Mouse (Mus musculus): ENCODE measurements around the gene Hsd17b3. TPM values are rescaled to one million over a fixed set of nuclear protein-coding genes. Genes with fewer than 3 reads are reported as not detected.

Hsd17b3 gene
- polyA plus RNA-seq, 1 experiment from 2014 or later = not detected

GRCm38 (mm10) chr13:64092141-64092540, 3.1 kb upstream of the Hsd17b3 start:
- 65% methylated on average over 3 of the region's 3 CpGs for WGBS (ENCODE audit: insufficient replicate concordance)
- Histone ChIP-seq H3K27me3 (ENCODE audit: control insufficient read depth, insufficient read depth, low read depth, low read length) (no peaks in the 10 kb centered on the region), H3K9ac (ENCODE audit: low read depth, low read length) (no peak overlapping the region), H3K36me3 (ENCODE audit: control insufficient read depth, insufficient read depth) (no peaks in the 10 kb centered on the region), H3K27ac (ENCODE audit: low read length) (no peak overlapping the region), H3K9me3 (replicated peaks; ENCODE audit: control insufficient read depth, low read length) (no peaks in the 10 kb centered on the region), H3K4me2 (ENCODE audit: low read depth, low read length) (no peak overlapping the region), H3K4me3 (ENCODE audit: low read depth, low read length) (no peak overlapping the region), H3K4me1 (ENCODE audit: control insufficient read depth, low read depth, low read length) (no peaks in the 10 kb centered on the region)
- ATAC-seq (ENCODE audit: low read depth) = no peak

- Histone ChIP-seq H3K4me3 (ENCODE audit: low read depth, low read length) (no peak overlapping the region), H3K27me3 (ENCODE audit: control insufficient read depth, insufficient read depth, low read depth, low read length) (no peaks in the 10 kb centered on the region), H3K27ac (ENCODE audit: low read length) (no peak overlapping the region), H3K9ac (ENCODE audit: low read depth, low read length) (no peak overlapping the region), H3K36me3 (ENCODE audit: control insufficient read depth, insufficient read depth) (no peaks in the 10 kb centered on the region), H3K9me3 (replicated peaks; ENCODE audit: control insufficient read depth, low read length) (no peaks in the 10 kb centered on the region), H3K4me1 (ENCODE audit: control insufficient read depth, low read depth, low read length) (no peaks in the 10 kb centered on the region), H3K4me2 (ENCODE audit: low read depth, low read length) (no peak overlapping the region)
- no peak for ATAC-seq (ENCODE audit: low read depth)
- WGBS (ENCODE audit: insufficient replicate concordance) = 58% methylated on average over 7 of the region's 7 CpGs
Measured at GRCm38 (mm10) chr13:64091006-64091405, 2.0 kb upstream of the Hsd17b3 start.

DNA sequence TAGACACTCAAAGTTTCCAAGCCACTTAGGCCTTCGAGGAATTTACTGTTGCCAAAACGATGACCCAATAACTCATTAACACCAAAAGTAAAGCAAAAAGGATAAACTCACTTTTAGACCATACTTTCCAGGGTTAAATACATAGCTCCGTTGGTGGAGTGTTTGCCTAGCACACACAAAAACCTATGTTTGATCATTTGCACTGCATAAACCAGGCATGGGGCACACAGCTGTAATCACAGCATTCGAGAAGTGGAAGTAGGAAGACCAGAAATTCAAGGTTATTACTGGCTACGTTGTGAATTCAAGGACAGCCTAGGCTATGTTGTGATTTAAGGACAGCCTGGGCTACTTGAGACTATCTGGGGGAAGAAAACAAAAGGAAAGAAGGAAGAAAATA, 1.2 kb upstream of the Hsd17b3 start:
- H3K27ac ChIP-seq (ENCODE audit: low read length) = no peak overlapping the region
- ATAC-seq (ENCODE audit: low read depth) = no peak

DNA sequence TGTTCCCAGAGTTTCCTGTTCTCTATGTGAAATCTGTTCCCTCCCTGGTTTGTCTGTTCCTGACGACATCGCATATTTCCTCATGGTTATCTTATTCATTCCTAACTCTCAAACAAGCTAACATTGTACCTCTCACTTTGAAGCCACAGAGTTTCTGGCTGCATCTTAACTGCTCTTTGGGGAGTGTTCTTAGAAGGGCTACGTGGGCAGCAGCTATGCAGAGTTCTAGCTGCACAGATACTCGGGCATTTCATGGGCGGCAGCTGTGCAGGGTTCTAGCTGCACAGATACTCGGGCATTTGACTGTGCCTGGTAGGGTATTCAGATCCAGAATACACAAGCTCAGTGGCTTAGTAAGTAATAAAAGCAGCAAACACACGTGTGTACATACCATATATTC, 973 bp downstream of the Hsd17b3 start:
- H3K27me3 ChIP-seq (ENCODE audit: control insufficient read depth, insufficient read depth, low read depth, low read length) = no peaks in the 10 kb centered on the region
- H3K4me1 ChIP-seq (ENCODE audit: control insufficient read depth, low read depth, low read length) = no peaks in the 10 kb centered on the region
- WGBS (ENCODE audit: insufficient replicate concordance) = 49% methylated on average over 7 of the region's 7 CpGs
- no peaks in the 10 kb centered on the region for H3K36me3 ChIP-seq (ENCODE audit: control insufficient read depth, insufficient read depth)
- no peak overlapping the region for H3K4me3 ChIP-seq (ENCODE audit: low read depth, low read length)
- H3K27ac ChIP-seq (ENCODE audit: low read length) = no peak overlapping the region
- H3K4me2 ChIP-seq (ENCODE audit: low read depth, low read length) = no peak overlapping the region
- no peak overlapping the region for H3K9ac ChIP-seq (ENCODE audit: low read depth, low read length)
- H3K9me3 ChIP-seq (replicated peaks; ENCODE audit: control insufficient read depth, low read length) = no peaks in the 10 kb centered on the region
- no peak for ATAC-seq (ENCODE audit: low read depth)

More for the DNA sequence above, 1.2 kb upstream of the Hsd17b3 start:
- Histone ChIP-seq H3K9ac (ENCODE audit: low read depth, low read length) (no peak overlapping the region), H3K4me3 (ENCODE audit: low read depth, low read length) (no peak overlapping the region), H3K27me3 (ENCODE audit: control insufficient read depth, insufficient read depth, low read depth, low read length) (no peaks in the 10 kb centered on the region), H3K4me2 (ENCODE audit: low read depth, low read length) (no peak overlapping the region), H3K36me3 (ENCODE audit: control insufficient read depth, insufficient read depth) (no peaks in the 10 kb centered on the region), H3K9me3 (replicated peaks; ENCODE audit: control insufficient read depth, low read length) (no peaks in the 10 kb centered on the region), H3K4me1 (ENCODE audit: control insufficient read depth, low read depth, low read length) (no peaks in the 10 kb centered on the region)
- whole genome bisulfite sequencing (ENCODE audit: insufficient replicate concordance) = 56% methylated on average over 5 of the region's 5 CpGs

- Histone ChIP-seq H3K4me2 (ENCODE audit: low read depth, low read length) (no peak overlapping the region), H3K4me3 (ENCODE audit: low read depth, low read length) (no peak overlapping the region), H3K36me3 (ENCODE audit: control insufficient read depth, insufficient read depth) (no peaks in the 10 kb centered on the region), H3K4me1 (ENCODE audit: control insufficient read depth, low read depth, low read length) (no peaks in the 10 kb centered on the region), H3K9ac (ENCODE audit: low read depth, low read length) (no peak overlapping the region), H3K27me3 (ENCODE audit: control insufficient read depth, insufficient read depth, low read depth, low read length) (no peaks in the 10 kb centered on the region), H3K9me3 (replicated peaks; ENCODE audit: control insufficient read depth, low read length) (no peaks in the 10 kb centered on the region), H3K27ac (ENCODE audit: low read length) (no peak overlapping the region)
- ATAC-seq (ENCODE audit: low read depth) = no peak
- 70% methylated on average over 5 of the region's 5 CpGs for WGBS (ENCODE audit: insufficient replicate concordance)
Measured at GRCm38 (mm10) chr13:64086036-64086435, 3.0 kb downstream of the Hsd17b3 start.

- 60% methylated on average over 3 of the region's 3 CpGs for WGBS (ENCODE audit: insufficient replicate concordance)
- H3K4me1 ChIP-seq (ENCODE audit: control insufficient read depth, low read depth, low read length) = no peaks in the 10 kb centered on the region
Measured at GRCm38 (mm10) chr13:64083331-64083730, 5.7 kb downstream of the Hsd17b3 start.

DNA sequence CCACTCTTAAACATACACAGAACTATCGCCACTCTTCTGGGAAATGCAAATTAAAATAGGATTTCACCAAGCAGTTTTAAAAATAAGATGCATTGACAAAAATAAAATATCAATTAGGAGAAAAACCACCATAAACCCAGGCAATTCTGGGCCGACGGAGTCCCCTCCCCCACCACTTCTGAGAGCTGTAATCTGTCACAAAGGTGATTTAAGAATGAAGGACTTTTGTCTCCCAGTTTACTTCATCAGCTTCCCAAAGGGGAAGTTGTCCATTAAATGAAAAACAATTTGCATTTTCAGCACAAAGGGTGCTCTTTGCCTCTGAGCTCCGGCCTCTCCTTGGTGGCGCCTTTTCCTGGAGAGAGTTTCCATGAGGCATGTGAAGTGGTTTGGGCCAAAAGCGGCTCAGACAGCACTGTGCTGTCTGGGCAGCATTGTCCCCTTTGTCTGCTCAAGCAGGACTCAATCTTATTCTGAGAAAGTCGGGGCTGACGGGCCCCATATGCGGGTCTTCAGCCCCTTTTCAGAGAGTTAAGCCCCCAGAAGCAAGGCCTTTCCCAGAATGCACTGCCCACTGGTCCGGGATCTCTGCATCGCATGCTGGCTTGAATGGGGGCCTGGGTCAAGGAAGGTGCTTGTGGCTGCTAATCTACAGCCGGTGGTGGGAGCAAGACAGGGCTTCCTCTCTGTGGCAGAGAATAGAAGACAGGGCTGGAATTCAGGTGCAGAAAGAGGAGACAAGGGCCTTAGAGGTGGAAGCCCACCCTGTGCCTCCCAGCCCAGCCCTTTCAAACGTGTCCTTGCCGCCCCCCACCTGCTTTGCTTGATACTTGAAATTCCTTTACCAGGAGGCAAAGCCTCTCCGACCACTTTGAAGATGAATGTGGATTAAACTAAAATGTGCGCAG, 7.8 kb downstream of the Hsd17b3 start:
- H3K27ac ChIP-seq (ENCODE audit: low read length) = no peak overlapping the region
- no peak overlapping the region for H3K9ac ChIP-seq (ENCODE audit: low read depth, low read length)
- H3K4me3 ChIP-seq (ENCODE audit: low read depth, low read length) = no peak overlapping the region
- WGBS (ENCODE audit: insufficient replicate concordance) = 46% methylated on average over 16 of the region's 16 CpGs
- no peak overlapping the region for H3K4me2 ChIP-seq (ENCODE audit: low read depth, low read length)
- no peaks in the 10 kb centered on the region for H3K27me3 ChIP-seq (ENCODE audit: control insufficient read depth, insufficient read depth, low read depth, low read length)
- no peaks in the 10 kb centered on the region for H3K9me3 ChIP-seq (replicated peaks; ENCODE audit: control insufficient read depth, low read length)
- H3K4me1 ChIP-seq (ENCODE audit: control insufficient read depth, low read depth, low read length) = no peaks in the 10 kb centered on the region
- no peak for ATAC-seq (ENCODE audit: low read depth)
- no peaks in the 10 kb centered on the region for H3K36me3 ChIP-seq (ENCODE audit: control insufficient read depth, insufficient read depth)

More at GRCm38 (mm10) chr13:64083331-64083730, 5.7 kb downstream of the Hsd17b3 start:
- Histone ChIP-seq H3K9ac (ENCODE audit: low read depth, low read length) (no peak overlapping the region), H3K4me3 (ENCODE audit: low read depth, low read length) (no peak overlapping the region), H3K36me3 (ENCODE audit: control insufficient read depth, insufficient read depth) (no peaks in the 10 kb centered on the region), H3K27ac (ENCODE audit: low read length) (no peak overlapping the region), H3K4me2 (ENCODE audit: low read depth, low read length) (no peak overlapping the region), H3K27me3 (ENCODE audit: control insufficient read depth, insufficient read depth, low read depth, low read length) (no peaks in the 10 kb centered on the region), H3K9me3 (replicated peaks; ENCODE audit: control insufficient read depth, low read length) (no peaks in the 10 kb centered on the region)
- no peak for ATAC-seq (ENCODE audit: low read depth)

- Histone ChIP-seq H3K27ac (ENCODE audit: low read length) (no peak overlapping the region), H3K4me1 (ENCODE audit: control insufficient read depth, low read depth, low read length) (no peaks in the 10 kb centered on the region), H3K27me3 (ENCODE audit: control insufficient read depth, insufficient read depth, low read depth, low read length) (no peaks in the 10 kb centered on the region), H3K4me2 (ENCODE audit: low read depth, low read length) (no peak overlapping the region), H3K36me3 (ENCODE audit: control insufficient read depth, insufficient read depth) (no peaks in the 10 kb centered on the region), H3K4me3 (ENCODE audit: low read depth, low read length) (no peak overlapping the region), H3K9me3 (replicated peaks; ENCODE audit: control insufficient read depth, low read length) (no peaks in the 10 kb centered on the region), H3K9ac (ENCODE audit: low read depth, low read length) (no peak overlapping the region)
- ATAC-seq (ENCODE audit: low read depth) = no peak
- WGBS (ENCODE audit: insufficient replicate concordance) = 54% methylated on average over 5 of the region's 5 CpGs
Measured at GRCm38 (mm10) chr13:64077591-64077990, 11.4 kb downstream of the Hsd17b3 start.

- WGBS (ENCODE audit: insufficient replicate concordance) = 60% methylated on average over 4 of the region's 4 CpGs
- H3K27me3 ChIP-seq (ENCODE audit: control insufficient read depth, insufficient read depth, low read depth, low read length) = no peaks in the 10 kb centered on the region
- H3K9ac ChIP-seq (ENCODE audit: low read depth, low read length) = no peak overlapping the region
- no peak overlapping the region for H3K27ac ChIP-seq (ENCODE audit: low read length)
- no peak overlapping the region for H3K4me3 ChIP-seq (ENCODE audit: low read depth, low read length)
- no peak overlapping the region for H3K4me2 ChIP-seq (ENCODE audit: low read depth, low read length)
- H3K36me3 ChIP-seq (ENCODE audit: control insufficient read depth, insufficient read depth) = no peaks in the 10 kb centered on the region
- no peaks in the 10 kb centered on the region for H3K9me3 ChIP-seq (replicated peaks; ENCODE audit: control insufficient read depth, low read length)
- no peaks in the 10 kb centered on the region for H3K4me1 ChIP-seq (ENCODE audit: control insufficient read depth, low read depth, low read length)
- ATAC-seq (ENCODE audit: low read depth) = no peak
Measured at GRCm38 (mm10) chr13:64076074-64076473, 13.0 kb downstream of the Hsd17b3 start.
